Mouse (Mus musculus): Measurements from ENCODE around the gene Asl. TPM values are rescaled to one million over a fixed set of nuclear protein-coding genes. Genes with fewer than 3 reads are reported as not detected.

Gene Asl
- polyA plus RNA-seq, 1 experiment from 2014 or later: 26.1 TPM

Other genes starting within 250 kb of the Asl start
- gene Psph, start 241.8 kb downstream of the Asl start, polyA plus RNA-seq (2015; fragmentation: Nextera tagmentation; extraction: Ambion mirVana): 32.7 and 33.5 TPM in 2 replicates
- 40.1 and 51.4 TPM in 2 replicates for gene Sumf2, start 182.3 kb downstream of the Asl start, polyA plus RNA-seq (2015; fragmentation: Nextera tagmentation; extraction: Ambion mirVana)
- 815 and 838 TPM in 2 replicates for gene Chchd2, start 141.8 kb downstream of the Asl start, polyA plus RNA-seq (2015; fragmentation: Nextera tagmentation; extraction: Ambion mirVana)
- gene Zbed5, start 133.5 kb downstream of the Asl start, polyA plus RNA-seq (2015; fragmentation: Nextera tagmentation; extraction: Ambion mirVana): 4.3 and 4.4 TPM in 2 replicates
- gene Phkg1, start 130.7 kb downstream of the Asl start, polyA plus RNA-seq (2015; fragmentation: Nextera tagmentation; extraction: Ambion mirVana): 0.39 and 0.43 TPM in 2 replicates
- gene Nupr1l, start 120.7 kb downstream of the Asl start, polyA plus RNA-seq (2015; fragmentation: Nextera tagmentation; extraction: Ambion mirVana): 2.6 and 3.1 TPM in 2 replicates
- 18.8 and 19.2 TPM in 2 replicates for gene Vkorc1l1, start 87.3 kb downstream of the Asl start, polyA plus RNA-seq (2015; fragmentation: Nextera tagmentation; extraction: Ambion mirVana)
- gene Gusb, start 26.2 kb downstream of the Asl start, polyA plus RNA-seq (2015; fragmentation: Nextera tagmentation; extraction: Ambion mirVana): 65.0 and 67.4 TPM in 2 replicates
- gene Crcp, start within 50 bp of the Asl start, polyA plus RNA-seq (2015; fragmentation: Nextera tagmentation; extraction: Ambion mirVana): 37.0 and 41.3 TPM in 2 replicates
- 56.2 and 58.1 TPM in 2 replicates for gene Tpst1, start 44.1 kb upstream of the Asl start, polyA plus RNA-seq (2015; fragmentation: Nextera tagmentation; extraction: Ambion mirVana)
- 5.5 and 6.1 TPM in 2 replicates for gene Kctd7, start 115.6 kb upstream of the Asl start, polyA plus RNA-seq (2015; fragmentation: Nextera tagmentation; extraction: Ambion mirVana)
- 31.1 and 32.4 TPM in 2 replicates for gene Rabgef1, start 142.6 kb upstream of the Asl start, polyA plus RNA-seq (2015; fragmentation: Nextera tagmentation; extraction: Ambion mirVana)
- gene Tmem248, start 187.8 kb upstream of the Asl start, polyA plus RNA-seq (2015; fragmentation: Nextera tagmentation; extraction: Ambion mirVana): 31.5 and 36.3 TPM in 2 replicates
- gene Sbds, start 226.3 kb upstream of the Asl start, polyA plus RNA-seq (2015; fragmentation: Nextera tagmentation; extraction: Ambion mirVana): 68.1 and 70.8 TPM in 2 replicates
- 21.6 and 24.8 TPM in 2 replicates for gene Tyw1, start 226.4 kb upstream of the Asl start, polyA plus RNA-seq (2015; fragmentation: Nextera tagmentation; extraction: Ambion mirVana)